Mouse (Mus musculus): ENCODE results near the gene Stat2.
"Not testable (repeated sequence)": the region's sequence is repeated elsewhere in the genome, so short reads cannot be mapped to it uniquely, and the experiment has no call there.

Gene Stat2

DNA sequence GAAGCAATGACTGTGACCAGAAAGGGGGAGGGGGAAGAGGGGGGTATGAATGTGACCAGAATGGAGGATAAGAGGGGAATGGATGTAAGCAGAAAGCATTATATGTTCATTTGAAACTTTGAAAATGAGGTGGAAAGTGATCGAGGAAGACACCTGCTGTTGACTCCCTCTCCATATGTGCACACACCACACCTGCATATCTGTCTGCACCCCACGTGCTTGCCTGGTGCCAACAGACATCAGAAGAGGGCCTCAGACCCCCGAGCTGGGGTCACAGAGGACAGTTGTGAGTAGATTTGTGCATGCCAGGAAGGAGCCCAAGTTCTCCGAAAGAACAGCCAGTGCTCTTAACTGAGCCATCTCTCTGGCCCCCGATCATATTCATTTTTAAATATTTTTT is 10.4 kb upstream of the Stat2 start:
- no peak for DNase-seq

DNA sequence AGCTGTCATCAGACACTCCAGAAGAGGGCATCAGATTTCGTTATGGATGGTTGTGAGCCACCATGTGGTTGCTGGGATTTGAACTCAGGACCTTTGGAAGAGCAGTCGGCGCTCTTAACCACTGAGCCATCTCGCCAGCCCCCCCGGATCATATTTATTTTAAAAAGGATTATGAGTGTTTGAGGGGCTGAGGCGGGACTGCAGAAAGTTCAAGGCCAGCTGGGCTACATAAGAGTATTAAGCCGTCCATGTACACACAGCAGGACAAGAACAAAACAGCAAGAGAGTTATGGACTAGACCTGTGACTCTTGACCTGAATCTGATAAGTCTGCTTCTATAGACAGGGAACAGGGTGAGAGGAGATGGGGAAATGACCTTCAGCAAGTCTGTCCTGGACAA is 10.0 kb upstream of the Stat2 start:
- DNase-seq = not testable (repeated sequence)

DNA sequence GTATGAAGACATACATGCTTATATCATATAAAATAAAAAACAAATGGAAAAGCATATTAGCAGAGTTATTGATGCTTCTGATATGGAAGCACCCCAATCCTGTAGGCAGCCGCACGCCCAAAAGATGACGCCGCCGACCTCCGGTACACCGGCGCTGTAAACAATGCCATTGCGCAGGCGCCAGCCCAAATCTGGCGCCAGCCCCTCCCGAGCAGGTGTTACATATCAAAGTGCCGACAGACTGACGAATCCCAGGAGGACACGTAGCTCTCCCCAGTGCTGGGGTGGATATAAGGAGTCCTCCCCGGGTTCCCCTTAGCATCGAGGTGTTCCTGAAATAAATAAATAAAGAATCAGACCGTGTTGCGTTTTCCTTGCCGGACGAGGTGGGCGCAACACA is 8.1 kb upstream of the Stat2 start:
- DNase-seq = no peak

DNA sequence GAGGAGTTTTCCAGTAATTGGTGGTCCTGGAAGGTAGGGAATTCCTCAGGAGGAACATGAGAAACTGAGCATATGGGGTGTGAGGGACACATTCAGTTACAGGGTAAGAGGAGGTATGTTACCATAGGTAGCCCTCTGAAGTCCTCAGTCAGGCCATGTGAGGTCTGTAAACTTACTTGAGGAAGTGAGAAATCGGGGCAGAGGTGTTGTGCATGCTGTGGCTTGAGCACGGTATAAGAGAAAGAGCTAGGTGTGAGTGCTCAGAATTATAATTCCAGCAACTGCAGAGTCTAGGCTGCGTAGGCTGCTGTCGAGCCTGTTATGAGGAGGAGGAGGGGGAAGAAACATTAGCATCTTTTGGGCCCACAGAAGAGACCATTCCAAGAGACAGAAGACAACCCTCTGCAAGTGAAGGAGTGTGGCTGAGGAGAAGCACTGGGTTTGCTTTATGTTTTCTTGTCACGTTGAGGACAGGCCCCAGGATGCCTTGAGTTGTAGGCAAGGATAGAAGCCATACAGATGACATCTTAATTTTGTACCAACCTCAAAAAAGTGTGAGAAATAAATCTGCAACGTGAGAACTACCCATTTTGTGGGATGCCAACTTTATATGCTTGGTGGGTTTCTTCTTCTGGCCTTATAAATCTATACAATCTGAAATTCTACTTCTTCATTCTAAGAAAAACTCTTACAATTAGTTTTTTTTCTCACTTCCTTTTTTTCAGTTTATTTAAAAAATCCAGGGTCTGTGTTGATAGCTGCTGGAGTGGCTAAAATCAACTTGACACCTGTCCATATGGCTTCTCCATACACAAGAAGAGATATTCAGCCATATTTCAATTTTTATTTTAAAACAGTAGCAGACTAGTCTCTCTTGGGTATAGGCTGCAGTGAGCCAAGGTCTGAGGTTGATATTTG is 6.7 kb upstream of the Stat2 start:
- no peak for DNase-seq

DNA sequence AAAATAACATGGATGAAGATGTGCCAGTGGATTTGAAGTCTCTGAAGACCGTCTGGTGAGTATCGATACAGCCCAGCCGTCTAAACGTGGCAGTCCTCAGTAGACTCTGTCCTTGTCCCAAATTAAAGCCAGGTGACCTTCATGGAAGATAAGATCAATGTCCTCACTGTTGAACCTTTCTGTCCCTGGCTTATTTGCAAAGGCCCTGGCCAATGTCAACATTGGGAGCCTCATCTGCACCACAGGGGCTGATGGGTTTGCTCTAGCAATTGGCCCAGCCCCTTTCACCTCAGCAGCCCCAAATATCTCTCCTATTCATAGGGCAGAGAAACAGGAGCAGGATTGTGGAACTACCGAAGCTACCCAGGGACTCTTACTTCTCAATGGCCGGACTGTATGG is 2.0 kb upstream of the Stat2 start, which contains the start of gene Apof:
Apof (plus strand) TSS at position 301 of the 400 bp plus-strand sequence.
- no peak for DNase-seq

DNA sequence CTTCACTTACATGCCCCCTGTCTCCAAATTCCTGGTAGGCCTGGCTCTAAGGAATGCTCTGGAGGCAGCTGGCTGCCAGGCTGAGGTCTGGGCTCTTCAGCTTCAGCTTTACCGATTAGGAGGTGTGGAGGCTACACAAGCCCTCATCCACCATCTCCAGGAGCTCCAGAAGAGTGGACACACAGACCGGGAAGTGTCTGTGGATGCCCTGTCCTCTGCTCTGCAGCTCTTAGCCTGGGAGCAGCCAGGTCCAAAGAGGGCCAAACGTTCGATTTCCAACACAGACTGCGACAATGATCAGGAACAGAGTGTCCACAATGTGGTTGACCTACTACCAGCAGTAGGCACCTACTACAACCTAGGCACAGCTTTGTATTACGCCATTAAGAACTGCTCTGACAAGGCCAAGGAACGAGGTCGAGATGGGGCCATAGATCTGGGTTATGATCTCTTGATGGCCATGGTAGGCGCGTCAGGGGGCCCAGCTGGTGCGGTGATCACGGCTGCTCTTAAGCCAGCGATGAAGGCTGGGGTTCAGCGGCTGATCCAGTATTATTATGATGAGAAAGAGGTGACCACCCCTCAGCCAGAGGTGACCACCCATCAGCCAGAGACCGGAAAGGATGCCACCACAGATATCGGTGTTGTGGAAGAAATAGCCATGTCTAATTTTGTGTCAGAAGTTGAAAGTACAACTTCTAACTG is 1.0 kb upstream of the Stat2 start:
- no peak for DNase-seq

DNA sequence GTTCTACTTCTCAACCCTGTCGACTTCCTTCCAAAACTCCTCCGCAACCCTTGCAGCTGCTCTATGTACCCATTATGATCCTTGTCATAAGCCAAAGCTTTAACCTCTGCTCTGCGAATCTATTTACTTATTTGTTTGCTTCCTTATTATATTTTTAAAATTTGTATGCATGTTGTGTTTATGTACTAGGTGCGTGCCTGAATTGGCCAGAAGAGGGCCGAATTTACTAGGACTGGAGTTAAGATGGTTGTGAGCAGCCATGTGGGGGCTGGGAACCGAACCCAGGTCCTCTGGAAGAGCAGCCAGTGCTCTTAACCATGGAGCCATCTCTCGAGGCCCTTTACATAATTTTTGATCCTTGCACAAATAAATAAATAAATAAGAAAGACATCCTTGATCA is 507 bp downstream of the Stat2 start:
- peak; percentile 11 for DNase-seq

DNA sequence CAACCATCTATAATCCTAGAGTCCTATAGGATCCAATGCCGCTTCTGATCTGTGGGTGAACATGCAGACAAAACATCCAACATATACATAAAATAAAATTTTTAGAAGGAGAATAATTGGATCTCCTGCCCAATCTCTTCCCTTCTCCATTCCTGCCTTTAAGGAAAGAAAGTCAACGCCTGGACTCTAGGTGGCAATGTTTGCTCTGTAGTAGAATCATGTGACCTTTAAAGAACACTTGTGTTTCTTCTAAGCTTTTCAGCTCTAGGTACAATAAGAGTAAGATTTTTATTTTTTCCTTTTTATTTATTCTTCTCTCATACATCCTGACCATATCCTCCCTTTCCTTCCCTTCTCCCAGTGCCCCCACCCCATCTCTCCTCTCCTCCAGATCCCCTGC is 1.5 kb downstream of the Stat2 start:
- DNase-seq = no peak

DNA sequence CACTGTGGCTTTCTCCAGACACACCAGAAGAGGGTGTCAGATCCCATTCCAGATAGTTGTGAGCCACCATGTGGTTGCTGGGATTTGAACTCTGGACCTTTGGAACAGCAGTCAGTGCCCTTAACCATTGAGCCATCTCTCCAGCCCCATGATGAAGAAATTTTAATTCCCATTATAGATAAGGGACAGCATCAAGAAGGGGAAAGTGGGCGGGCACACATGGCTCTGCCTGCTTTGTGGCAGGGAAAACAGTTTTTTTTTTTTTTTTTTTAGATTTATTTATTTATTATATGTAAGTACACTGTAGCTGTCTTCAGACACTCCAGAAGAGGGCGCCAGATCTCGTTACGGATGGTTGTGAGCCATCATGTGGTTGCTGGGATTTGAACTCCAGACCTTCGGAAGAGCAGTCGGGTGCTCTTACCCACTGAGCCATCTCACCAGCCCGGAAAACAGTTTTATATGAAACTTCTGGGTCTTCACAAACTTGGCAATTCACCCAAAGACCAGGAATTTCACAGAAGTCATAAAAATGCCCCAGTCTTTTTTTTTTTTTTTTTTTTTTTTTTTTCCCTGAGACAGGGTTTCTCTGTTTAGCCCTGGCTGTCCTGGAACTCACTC is 2.6 kb downstream of the Stat2 start:
- DNase-seq = not testable (repeated sequence)

DNA sequence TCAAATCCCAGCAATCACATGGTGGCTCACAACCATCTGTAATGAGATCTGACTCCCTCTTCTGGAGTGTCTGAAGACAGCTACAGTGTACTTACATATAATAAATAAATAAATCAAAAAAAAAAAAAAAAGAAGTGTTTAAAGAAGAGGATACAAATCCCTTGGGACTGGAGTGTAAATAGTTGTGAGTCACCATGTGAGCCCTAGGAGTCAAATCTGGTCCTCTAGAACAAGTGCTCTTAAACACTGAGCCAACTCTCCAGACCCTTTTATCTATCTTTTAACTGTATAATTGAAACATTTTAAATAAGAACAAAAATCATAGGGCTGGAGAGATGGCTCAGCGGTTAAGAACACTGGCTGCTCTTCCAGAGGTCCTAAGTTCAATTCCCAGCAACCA is 5.0 kb downstream of the Stat2 start:
- DNase-seq = not testable (repeated sequence)

DNA sequence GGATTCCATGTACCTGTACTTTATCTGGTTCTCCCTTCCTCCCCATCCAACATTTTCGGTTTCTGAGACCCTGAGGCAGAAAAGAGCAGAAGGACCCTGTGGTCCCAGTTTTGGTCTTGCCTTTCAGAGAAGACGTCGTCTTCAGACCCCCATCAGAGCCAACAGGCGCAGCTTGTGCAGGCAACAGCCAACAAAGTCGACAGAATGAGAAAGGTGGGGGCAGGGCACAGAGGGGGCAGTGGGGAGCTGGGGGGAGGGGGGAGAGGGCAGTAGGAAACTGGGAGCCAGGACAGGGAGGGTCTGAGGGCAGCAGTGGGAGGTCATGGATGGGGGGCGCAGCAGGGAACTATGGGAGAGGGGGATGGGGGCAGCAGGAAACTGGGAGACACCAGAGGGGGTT is 7.8 kb downstream of the Stat2 start:
- no peak for DNase-seq

DNA sequence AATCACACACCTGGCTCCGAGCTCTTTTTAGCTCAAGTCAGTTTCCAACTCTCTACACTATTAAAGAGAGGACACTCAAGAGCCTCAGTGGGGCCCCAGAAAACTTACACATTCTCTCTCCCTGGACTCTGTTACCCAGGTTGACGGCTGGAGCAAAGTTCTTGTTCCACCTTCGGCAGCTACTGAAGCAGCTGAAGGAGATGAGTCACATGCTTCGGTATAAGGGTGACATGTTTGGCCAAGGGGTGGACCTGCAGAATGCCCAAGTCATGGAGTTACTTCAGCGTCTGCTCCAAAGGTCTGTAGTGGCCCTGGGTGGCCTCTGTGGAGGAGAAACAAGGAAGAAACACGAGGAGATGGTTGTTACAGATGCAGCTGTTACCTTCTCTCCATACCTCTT is 10.6 kb downstream of the Stat2 start:
- no peak for DNase-seq

DNA sequence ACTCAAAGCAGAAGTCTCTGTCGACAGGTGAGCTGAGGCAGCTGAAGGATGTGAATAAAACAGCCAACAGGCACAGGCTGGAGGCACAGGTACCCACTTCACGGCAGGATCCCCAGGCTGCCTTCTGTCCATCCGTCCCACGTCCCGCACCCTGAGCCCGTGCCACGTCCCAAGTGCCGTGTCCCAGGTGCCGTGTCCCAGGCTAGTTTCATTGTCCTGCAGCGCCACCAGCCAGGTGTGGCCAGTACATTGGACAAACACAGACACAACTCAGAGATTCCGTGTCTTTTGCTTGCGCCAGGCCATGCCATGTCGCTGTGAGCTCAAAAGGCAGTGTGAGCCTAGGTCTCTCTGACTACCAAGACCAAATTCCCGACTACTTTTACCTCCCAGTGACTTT is 11.3 kb downstream of the Stat2 start:
- DNase-seq = no peak

DNA sequence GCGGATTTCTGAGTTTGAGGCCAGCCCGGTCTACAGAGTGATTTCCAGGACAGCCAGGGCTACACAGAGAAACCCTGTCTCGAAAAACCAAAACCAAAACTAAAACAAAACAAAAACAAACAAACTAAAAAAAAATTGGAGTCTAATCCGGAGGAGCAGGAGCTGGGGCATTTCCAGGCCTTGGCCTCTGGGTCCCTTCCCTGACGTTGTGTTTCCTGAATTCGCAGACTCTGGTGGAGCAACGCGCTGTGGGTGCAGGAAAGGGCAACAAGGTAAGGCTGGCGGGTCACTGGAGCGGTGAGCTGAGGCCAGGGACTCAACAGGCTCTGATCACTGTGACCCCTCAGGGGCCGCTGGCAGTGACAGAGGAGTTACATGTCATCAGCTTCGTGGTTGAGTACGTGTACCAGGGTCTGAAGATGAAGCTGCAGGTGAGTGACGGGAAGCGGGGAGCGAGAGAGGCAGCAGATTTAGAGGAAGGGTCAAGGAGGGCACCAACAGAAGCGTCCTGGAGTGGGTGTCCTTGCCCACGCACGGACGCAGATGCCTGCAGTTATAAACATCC is 12.6 kb downstream of the Stat2 start:
- no peak for DNase-seq

DNA sequence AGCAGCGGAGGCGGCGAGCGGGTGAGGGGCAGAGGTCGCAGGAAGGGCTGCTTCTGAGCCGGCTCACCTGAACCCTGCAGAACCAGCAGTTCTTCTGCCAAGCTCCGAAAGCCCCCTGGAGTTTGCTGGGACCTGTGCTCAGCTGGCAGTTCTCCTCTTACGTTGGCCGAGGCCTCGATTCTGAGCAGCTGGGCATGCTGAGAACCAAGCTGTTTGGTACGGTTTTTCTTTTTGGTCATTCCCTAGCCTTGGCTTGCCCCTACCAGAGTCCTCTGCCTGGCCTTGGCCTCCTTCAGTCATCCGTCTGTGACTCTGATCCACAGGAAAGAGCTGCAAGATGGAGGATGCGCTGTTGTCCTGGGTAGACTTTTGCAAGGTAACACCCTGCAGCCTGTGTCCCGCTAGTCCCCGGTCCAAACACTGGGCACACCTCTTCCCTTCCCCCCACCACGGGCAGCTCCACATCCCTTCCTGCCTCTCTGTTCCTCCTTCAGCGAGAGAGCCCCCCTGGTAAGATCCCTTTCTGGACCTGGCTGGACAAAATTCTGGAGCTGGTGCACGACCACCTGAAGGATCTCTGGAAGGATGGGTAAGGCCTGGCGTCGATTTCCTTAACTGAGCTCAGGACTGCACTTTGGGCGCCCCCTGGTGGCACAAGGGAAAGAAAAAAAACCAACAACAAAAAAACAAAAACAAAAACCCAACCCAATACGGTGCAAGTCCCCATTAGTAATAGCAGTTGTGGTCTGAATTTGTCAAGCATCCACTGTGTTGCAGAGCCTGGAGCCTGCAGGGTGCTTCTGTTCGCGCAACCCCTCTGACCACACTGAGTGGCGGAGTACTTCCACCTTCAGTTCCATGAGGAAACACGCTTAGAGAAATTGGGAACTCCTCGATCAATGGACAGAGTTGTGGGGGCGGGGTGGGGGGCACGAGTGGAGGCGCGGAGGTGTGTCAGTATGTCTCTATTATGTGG is 13.5 kb downstream of the Stat2 start:
- peak; percentile 81 for DNase-seq

DNA sequence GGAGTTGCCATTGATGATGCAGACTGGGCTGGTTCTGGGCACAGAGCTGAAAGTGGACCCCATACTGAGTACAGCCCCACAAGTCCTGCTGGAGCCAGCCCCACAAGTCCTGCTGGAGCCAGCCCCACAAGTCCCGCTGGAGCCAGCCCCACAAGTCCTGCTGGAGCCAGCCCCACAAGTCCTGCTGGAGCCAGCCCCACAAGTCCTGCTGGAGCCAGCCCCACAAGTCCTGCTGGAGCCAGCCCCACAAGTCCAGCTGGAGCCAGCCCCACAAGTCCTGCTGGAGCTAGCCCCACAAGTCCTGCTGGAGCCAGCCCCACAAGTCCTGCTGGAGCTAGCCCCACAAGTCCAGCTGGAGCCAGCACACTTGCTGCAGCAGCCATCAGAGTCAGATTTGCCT is 20.2 kb downstream of the Stat2 start:
- not testable (repeated sequence) for DNase-seq

DNA sequence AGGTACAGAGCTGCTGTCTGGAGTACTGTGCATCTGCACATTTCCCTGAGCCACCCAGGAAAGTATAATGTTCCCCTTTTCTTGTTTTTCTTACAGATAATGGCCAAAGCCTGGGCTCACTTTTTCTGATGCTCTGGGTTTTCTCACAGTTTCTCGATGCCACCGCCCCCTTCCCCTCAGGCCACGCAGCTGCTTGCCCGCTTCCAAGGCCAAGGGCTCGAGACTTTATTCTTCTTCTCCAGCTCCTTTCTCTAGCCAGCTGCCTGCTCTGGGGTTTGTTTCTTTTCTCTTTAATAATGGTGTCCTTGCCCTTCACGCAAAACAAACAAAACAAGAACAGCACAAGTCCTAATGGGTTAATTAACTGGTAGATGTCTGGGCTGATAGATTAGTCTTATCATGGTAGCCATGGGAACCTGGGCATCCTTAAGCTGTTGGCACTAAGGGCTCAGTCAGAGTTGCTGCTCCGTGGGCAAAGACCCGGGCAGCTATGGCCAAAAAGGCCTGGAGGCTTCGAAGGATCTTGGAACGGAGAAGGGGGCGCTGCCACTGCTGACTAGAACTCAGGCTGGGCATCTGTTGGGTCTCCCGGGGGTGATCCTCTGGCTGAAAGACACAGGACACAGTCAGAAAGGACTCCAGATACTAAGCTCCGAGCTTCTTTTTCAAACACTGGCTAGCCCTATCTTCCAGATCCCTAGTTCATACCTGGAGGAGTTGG is 26.2 kb downstream of the Stat2 start:
- DNase-seq = no peak

DNA sequence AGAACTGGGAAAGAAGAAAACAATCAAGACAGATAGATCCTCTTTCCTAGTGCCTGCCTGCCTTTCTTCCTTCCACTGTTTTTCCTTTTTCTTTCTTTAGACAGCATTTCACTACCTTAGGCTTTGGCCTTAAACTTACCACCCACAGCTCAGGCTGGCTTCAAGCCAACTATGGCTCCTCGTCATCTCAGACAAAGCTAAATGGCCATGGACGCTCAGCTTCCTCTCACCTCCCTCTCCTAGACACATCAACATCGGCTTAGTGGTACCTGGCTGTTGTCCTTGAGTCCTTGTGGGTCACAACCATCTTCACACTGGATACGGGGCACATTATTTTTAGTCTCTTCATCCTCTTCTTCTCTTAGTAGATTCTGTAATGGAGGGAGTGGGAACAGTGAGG is 26.9 kb downstream of the Stat2 start:
- DNase-seq = no peak

DNA sequence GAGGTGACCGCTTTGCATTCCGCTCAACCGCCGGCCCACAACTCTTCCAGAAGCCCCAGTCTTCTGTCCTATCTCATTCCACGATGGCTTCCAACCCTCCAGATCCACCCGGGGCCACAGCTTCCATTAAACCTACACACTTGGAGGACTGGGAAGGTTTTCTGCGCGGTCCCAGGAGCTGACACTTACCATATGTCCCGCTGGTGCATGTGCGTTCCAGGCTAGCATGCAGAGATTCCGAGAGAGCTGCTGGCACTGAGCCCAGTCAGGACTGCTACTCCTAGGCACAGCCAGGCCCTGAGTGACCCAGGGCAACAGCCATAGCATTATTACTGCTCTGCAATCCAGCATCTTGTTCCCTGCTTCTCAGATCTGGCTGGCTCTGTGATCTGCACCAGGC is 27.3 kb downstream of the Stat2 start:
- no peak for DNase-seq

DNA sequence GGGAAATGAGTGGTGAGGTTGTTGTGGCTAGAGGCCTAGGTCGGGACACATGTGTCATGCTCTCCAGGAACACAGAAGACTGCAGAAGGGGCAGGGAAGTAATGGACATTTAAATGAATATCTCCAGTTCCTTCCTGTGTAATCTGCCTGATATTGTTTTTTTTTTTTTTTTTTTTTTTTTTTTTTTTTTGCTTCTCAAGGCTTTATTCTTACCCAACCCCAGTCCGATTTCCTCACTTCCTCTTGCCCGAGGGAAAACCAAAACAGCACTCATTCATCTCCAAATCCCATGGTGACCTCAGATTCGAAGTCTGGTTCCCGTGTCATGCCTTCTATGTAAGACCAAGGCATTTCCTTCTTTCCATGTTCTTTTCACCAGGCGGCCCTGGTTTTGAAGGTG is 27.9 kb downstream of the Stat2 start:
- DNase-seq = no peak

DNA sequence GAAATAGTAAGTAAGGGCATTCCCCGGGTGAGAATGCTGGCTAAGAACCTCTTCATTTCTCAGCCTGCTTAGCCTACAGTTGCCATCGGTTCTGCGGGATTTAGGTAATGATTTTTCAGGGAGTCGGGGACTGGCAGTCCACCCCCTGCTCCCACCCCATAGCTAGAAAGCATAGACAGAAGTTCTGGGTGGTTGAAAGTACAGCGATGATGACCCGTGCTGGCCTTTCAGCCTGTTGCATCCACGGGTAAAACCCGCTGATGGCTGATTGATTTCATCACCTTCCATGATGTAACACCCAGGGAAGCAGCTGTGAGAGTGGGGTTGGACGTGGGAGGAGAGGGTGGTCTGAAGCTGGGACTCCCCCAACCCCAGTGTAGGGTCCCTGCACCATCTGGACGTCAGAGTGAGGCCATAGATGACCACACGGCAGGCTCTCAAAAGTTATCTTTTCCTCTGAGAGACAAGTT is 28.4 kb downstream of the Stat2 start, which contains the start of gene Il23a:
Il23a (minus strand) TSS at position 51 of the 470 bp plus-strand sequence.
- no peak for DNase-seq

Data from embryo, embryonic 11 days (tissue).